Mouse (Mus musculus): ENCODE measurements around the gene Prdm2.

- TF ChIP-seq CTCF (conservative IDR thresholded peaks at IDR 0.05; ENCODE audit: low read length) (no peak), NANOG (IDR thresholded peaks at IDR 0.05; ENCODE audit: borderline replicate concordance, low read length) (no peak)
These were observed 80.4 kb downstream of the Prdm2 start for GRCm38 (mm10) chr4:143132433-143132832.
